Mouse (Mus musculus) small intestine, adult 2 months (tissue): Measurements from ENCODE around the gene Gsc2.

Experiments
- CTCF ChIP-seq: fragments of 200-500 bp; IDR thresholded peaks from 2 replicates; pipeline ENCODE4 v1.5.1; 2012; ENCODE audit warnings: low read depth, mild to moderate bottlenecking, control low read depth, inconsistent platforms, low read length, moderate library complexity, mixed read lengths; ENCODE audit not compliant: insufficient replicate concordance, insufficient read length; ENCODE audit errors: extremely low read depth
- POLR2A ChIP-seq: fragments of 200-500 bp; IDR thresholded peaks from 2 replicates; pipeline ENCODE4 v1.6.1; 2012; ENCODE audit warnings: low read depth, mild to moderate bottlenecking, control low read depth, inconsistent platforms, low read length, moderate library complexity

DNA sequence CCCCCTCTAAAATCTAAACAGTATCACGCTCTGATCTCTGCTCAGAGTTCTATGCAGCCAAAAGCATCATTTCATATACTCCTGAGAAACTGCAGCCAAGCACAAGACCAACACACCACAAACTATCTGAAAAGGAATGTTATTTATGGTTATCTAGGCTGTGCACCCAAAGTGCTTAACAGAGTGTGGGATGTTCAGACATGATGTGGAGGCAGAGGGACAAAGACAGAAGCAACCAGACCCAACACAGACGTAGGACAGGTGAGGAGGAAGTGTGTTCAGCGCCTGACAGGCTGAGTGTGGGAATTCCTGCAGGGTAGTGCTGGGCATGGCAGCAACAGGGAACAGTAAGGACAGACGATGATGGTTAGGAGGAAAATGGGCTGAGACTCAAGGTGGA lies 35.3 kb downstream of the Gsc2 start:
- no peak for TF ChIP-seq POLR2A
- no peak for TF ChIP-seq CTCF
